Mouse (Mus musculus) ES-Bruce4 (cell line): ENCODE results near the gene Tsr2.

Experiments
- CTCF ChIP-seq: IDR thresholded peaks from one replicate; pipeline ENCODE4 v1.8.1; 2011; ENCODE audit warnings: low read depth, low read length
- EP300 ChIP-seq: IDR thresholded peaks from 2 replicates; pipeline ENCODE4 v1.6.1; 2011; ENCODE audit warnings: low read depth, low read length; ENCODE audit not compliant: insufficient read depth
- POLR2A ChIP-seq: IDR thresholded peaks from one replicate; pipeline ENCODE4 v1.8.1; 2011; ENCODE audit warnings: low read length; ENCODE audit not compliant: insufficient read depth

DNA sequence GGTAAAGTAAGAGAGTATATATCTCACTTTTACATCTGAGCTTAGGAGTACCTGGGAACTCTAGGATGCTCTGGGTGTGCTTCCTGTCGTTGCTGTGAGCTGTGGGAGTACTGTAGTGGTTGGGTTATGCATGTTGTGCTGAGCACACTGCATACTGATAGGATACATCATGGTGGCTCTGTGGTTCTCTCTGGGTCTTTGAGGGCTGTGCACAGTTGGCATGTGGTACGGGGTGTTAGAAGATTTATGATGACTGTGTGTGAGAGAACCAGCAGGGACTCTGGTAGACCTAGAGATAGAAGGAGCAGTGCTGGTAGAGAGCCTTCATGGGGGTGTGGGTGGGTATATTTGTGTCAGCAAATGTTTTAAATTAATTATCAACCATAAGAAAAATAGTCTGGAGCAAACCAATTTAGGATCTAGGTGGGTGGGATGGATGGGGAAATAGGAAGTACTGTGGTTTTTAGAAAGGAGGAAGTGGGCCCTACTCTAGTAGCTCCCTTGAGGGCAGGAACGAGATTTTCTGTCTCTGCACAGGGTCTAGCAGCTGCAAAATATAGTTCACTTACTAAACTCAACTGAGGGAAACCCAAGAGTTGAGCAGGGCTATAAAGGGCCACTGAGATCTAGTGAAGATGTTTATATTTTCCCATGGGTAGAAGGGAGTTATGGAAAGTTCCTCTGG lies 34.6 kb downstream of the Tsr2 start:
- TF ChIP-seq EP300 (no peak), POLR2A (no peak), CTCF (no peak)
